Mouse (Mus musculus): ENCODE results near the gene Cldn2. TPM values are rescaled to one million over a fixed set of nuclear protein-coding genes. Genes with fewer than 3 reads are reported as not detected.
A peak's percentile ranks its signal among the peaks of the same experiment; 100 is the strongest.

The Cldn2 gene
- polyA plus RNA-seq, 1 experiment from 2014 or later = not detected

DNA sequence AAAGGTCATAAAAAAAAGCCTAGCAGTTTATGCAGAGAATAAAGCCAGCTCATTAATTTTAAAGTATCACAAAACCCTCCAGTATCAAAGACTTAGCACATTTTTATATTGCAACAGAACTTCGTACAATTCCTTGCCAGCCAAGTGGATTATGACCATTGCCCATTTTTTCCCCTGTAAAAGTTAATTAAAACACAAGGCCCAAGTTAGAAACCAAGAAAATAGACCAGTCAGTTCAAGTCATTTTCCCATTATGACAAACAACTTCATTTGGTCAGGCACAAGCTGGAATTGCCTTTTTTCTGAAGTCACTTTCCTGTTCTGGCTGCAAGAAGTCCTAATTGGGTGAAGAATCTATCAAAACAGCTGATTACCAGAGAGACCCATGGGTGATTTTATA lies 24.8 kb downstream of the Cldn2 start:
- Histone ChIP-seq H3K9me3 (ENCODE audit: low read depth, low read length) (no peaks in the 10 kb centered on the region), H3K9ac (no peak overlapping the region), H3K36me3 (ENCODE audit: insufficient read depth) (no peaks in the 10 kb centered on the region), H3K27ac (ENCODE audit: low read depth) (no peak overlapping the region), H3K4me2 (no peak overlapping the region), H3K4me1 (ENCODE audit: insufficient read depth) (no peaks in the 10 kb centered on the region), H3K27me3 (ENCODE audit: insufficient read depth, low read length) (no peaks in the 10 kb centered on the region), H3K4me3 (ENCODE audit: low read depth, low read length) (no peak overlapping the region)
- ATAC-seq (ENCODE audit: insufficient read depth) (no peak), DNase-seq (no peak)
- 83% methylated on average over 1 of the region's 1 CpGs for WGBS
- TF ChIP-seq CTCF (IDR thresholded peaks at IDR 0.05; ENCODE audit: low read depth) = no peak

GRCm38 (mm10) chrX:139826926-139827325 lies 26.3 kb downstream of the Cldn2 start:
- no peak for TF ChIP-seq CTCF (IDR thresholded peaks at IDR 0.05; ENCODE audit: low read depth)
- Histone ChIP-seq H3K4me3 (ENCODE audit: low read depth, low read length) (no peak overlapping the region), H3K36me3 (ENCODE audit: insufficient read depth) (no peaks in the 10 kb centered on the region), H3K9ac (no peak overlapping the region), H3K4me2 (no peak overlapping the region), H3K9me3 (ENCODE audit: low read depth, low read length) (no peaks in the 10 kb centered on the region), H3K4me1 (ENCODE audit: insufficient read depth) (no peaks in the 10 kb centered on the region), H3K27ac (ENCODE audit: low read depth) (no peak overlapping the region), H3K27me3 (ENCODE audit: insufficient read depth, low read length) (no peaks in the 10 kb centered on the region)
- DNase-seq = no peak
- no peak for ATAC-seq (ENCODE audit: insufficient read depth)
- WGBS = 73% methylated on average over 4 of the region's 4 CpGs

GRCm38 (mm10) chrX:139828363-139829092 lies 27.9 kb downstream of the Cldn2 start:
- WGBS = 85% methylated on average over 6 of the region's 6 CpGs
- Histone ChIP-seq H3K27me3 (ENCODE audit: insufficient read depth, low read length) (no peaks in the 10 kb centered on the region), H3K9me3 (ENCODE audit: low read depth, low read length) (no peaks in the 10 kb centered on the region), H3K9ac (no peak overlapping the region), H3K4me2 (no peak overlapping the region), H3K36me3 (ENCODE audit: insufficient read depth) (no peaks in the 10 kb centered on the region), H3K27ac (ENCODE audit: low read depth) (no peak overlapping the region), H3K4me3 (ENCODE audit: low read depth, low read length) (no peak overlapping the region), H3K4me1 (ENCODE audit: insufficient read depth) (no peaks in the 10 kb centered on the region)
- no peak for TF ChIP-seq CTCF (IDR thresholded peaks at IDR 0.05; ENCODE audit: low read depth)
- ATAC-seq (ENCODE audit: insufficient read depth) = no peak
- no peak for DNase-seq

DNA sequence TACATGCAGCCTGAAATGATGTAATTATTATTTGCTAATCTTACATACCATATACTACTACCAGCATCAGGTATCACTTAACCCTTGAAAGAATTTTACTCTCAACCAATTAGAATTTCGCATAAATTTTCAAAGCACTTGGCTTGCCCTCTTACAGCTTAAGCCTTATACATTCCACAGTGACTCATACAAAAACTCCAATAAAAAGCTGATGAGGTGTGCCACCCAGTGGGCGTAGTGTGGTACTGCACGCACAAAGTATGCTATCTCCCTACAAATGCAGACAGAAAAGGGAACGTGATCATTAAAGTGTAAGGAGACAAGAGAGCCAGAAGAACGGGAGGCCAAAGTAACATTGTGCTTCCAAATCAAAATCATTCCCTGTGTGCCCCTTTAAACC lies 31.8 kb downstream of the Cldn2 start:
- peak; percentile 77 for TF ChIP-seq CTCF (IDR thresholded peaks at IDR 0.05; ENCODE audit: low read depth)
- no peak overlapping the region for H3K27ac ChIP-seq (ENCODE audit: low read depth)
- H3K9ac ChIP-seq = no peak overlapping the region
- DNase-seq = peak; percentile 80
- peak; percentile 65; the same call in 1 of the 2 replicates for ATAC-seq (ENCODE audit: insufficient read depth)
- no peaks in the 10 kb centered on the region for H3K9me3 ChIP-seq (ENCODE audit: low read depth, low read length)
- no peaks in the 10 kb centered on the region for H3K27me3 ChIP-seq (ENCODE audit: insufficient read depth, low read length)
- H3K36me3 ChIP-seq (ENCODE audit: insufficient read depth) = no peaks in the 10 kb centered on the region
- H3K4me2 ChIP-seq = no peak overlapping the region
- no peaks in the 10 kb centered on the region for H3K4me1 ChIP-seq (ENCODE audit: insufficient read depth)
- no peak overlapping the region for H3K4me3 ChIP-seq (ENCODE audit: low read depth, low read length)
- 10% methylated on average over 5 of the region's 5 CpGs for WGBS

- Histone ChIP-seq H3K4me3 (ENCODE audit: low read depth, low read length) (no peak overlapping the region), H3K9me3 (ENCODE audit: low read depth, low read length) (no peaks in the 10 kb centered on the region), H3K27ac (ENCODE audit: low read depth) (no peak overlapping the region), H3K4me1 (ENCODE audit: insufficient read depth) (no peaks in the 10 kb centered on the region), H3K9ac (no peak overlapping the region), H3K4me2 (no peak overlapping the region), H3K36me3 (ENCODE audit: insufficient read depth) (no peaks in the 10 kb centered on the region), H3K27me3 (ENCODE audit: insufficient read depth, low read length) (no peaks in the 10 kb centered on the region)
- no peak for ATAC-seq (ENCODE audit: insufficient read depth)
- peak; percentile 34; the same call in 1 of the 2 replicates for TF ChIP-seq CTCF (IDR thresholded peaks at IDR 0.05; ENCODE audit: low read depth)
- peak; percentile 27 for DNase-seq
- 37% methylated on average over 3 of the region's 3 CpGs for WGBS
Measured at GRCm38 (mm10) chrX:139839057-139839456, 38.4 kb downstream of the Cldn2 start.

DNA sequence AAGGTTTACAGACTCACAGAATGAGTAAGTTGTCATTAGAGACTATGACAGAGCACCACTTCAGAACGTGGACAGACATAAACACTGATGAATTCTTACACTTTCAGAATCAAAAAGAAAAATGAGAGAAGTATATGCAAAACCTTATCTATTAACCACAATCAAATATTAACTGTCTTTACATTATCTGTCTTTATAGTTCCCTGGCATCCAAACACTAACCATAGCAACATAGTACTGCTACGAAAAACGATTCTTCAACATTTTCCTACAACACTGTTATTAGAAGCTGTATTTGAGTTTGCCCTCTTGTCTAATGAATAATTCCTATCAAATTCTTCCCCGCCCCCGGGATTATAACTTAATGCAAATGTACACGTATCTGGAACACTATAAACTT lies 40.5 kb downstream of the Cldn2 start:
- WGBS = 75% methylated on average over 6 of the region's 6 CpGs
- no peak for TF ChIP-seq CTCF (IDR thresholded peaks at IDR 0.05; ENCODE audit: low read depth)
- no peak for DNase-seq
- no peak overlapping the region for H3K27ac ChIP-seq (ENCODE audit: low read depth)
- no peak overlapping the region for H3K4me3 ChIP-seq (ENCODE audit: low read depth, low read length)
- ATAC-seq (ENCODE audit: insufficient read depth) = no peak
- no peak overlapping the region for H3K9ac ChIP-seq
- H3K36me3 ChIP-seq (ENCODE audit: insufficient read depth) = no peaks in the 10 kb centered on the region
- H3K4me2 ChIP-seq = no peak overlapping the region
- no peaks in the 10 kb centered on the region for H3K27me3 ChIP-seq (ENCODE audit: insufficient read depth, low read length)
- H3K9me3 ChIP-seq (ENCODE audit: low read depth, low read length) = no peaks in the 10 kb centered on the region
- H3K4me1 ChIP-seq (ENCODE audit: insufficient read depth) = no peaks in the 10 kb centered on the region

- H3K4me3 ChIP-seq (ENCODE audit: low read depth, low read length) = no peak overlapping the region
- H3K4me2 ChIP-seq = no peak overlapping the region
- DNase-seq (no peak), ATAC-seq (ENCODE audit: insufficient read depth) (no peak)
- 89% methylated on average over 4 of the region's 4 CpGs for WGBS
- no peaks in the 10 kb centered on the region for H3K4me1 ChIP-seq (ENCODE audit: insufficient read depth)
- H3K9ac ChIP-seq = no peak overlapping the region
- H3K9me3 ChIP-seq (ENCODE audit: low read depth, low read length) = no peaks in the 10 kb centered on the region
- no peaks in the 10 kb centered on the region for H3K36me3 ChIP-seq (ENCODE audit: insufficient read depth)
- TF ChIP-seq CTCF (IDR thresholded peaks at IDR 0.05; ENCODE audit: low read depth) = no peak
- H3K27ac ChIP-seq (ENCODE audit: low read depth) = no peak overlapping the region
- H3K27me3 ChIP-seq (ENCODE audit: insufficient read depth, low read length) = no peaks in the 10 kb centered on the region
Measured at GRCm38 (mm10) chrX:139854795-139855194, 54.2 kb downstream of the Cldn2 start.

Data from lung, embryonic 14.5 days (tissue).